Mouse (Mus musculus) B cell, adult 2 months (primary cell): ENCODE measurements around the gene Ppp1r26.

ENCODE experiments used
- DNase-seq, 2 experiments: peaks; one replicate each; pipeline ENCODE4 v3.0.0; 2022

The Ppp1r26 gene

DNA sequence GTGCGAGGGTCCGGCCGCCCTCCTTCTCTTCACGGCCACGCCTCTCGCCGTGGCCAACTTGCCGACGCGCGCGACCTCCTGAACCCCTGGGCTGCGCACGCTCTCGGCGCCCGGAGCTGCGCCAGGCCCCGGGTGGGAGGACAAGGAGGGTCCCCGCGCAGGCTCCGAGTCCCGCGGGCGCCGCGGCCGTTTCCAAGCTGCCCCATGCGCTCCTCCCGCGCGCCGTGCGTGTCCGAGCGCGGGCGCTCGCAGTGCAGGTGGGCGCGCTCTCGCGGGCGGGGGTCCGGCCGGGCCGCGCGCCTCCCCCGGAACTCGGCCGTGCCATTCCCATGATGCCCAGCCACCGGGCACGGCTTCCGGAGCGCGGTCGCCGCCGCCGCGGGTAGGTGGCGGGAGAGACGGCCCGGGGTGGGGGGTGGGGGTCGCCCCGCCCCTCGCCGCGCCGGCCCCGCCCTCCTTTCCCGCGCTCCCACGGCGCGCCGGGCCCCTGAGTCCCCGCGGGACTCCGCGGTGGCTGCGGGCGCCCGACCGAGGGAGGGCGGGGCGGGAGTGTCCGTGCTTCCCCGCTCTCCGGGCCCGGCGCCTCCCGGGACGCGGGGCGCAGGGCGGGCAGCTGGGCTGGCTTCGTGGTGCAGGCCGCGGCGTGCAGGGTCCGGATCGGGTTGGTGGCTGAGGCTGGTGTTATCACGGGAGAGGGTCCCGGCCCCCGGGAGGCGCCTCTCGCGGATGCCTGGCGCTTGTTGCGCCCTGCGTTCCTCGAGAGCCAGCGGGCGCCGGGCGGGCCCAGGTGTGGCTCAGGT is at the start of gene Ppp1r26:
Gene Ppp1r26, plus strand, starts transcription at position 286 of the 800 bp plus-strand sequence.
- DNase-seq = no peak

DNA sequence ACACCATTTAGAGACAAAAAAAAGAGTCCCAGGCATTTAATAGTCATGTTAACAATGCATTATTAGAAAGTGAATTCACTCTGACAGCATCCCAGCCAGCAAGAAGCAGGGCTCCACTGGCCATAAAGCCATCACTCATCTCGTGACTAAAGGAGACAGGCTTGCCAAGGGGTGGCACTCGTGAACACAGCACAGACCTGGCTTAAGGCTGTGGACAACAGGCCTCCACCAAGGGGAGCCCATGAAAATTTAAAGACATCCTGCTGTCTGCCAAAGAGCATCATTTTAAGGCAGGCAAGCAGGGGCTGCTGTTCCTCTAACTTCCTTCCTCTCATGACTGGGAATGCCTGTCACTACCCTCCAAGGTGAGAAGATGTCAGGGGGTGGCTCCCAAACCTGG is 49.7 kb upstream of the Ppp1r26 start:
- no peak for DNase-seq

DNA sequence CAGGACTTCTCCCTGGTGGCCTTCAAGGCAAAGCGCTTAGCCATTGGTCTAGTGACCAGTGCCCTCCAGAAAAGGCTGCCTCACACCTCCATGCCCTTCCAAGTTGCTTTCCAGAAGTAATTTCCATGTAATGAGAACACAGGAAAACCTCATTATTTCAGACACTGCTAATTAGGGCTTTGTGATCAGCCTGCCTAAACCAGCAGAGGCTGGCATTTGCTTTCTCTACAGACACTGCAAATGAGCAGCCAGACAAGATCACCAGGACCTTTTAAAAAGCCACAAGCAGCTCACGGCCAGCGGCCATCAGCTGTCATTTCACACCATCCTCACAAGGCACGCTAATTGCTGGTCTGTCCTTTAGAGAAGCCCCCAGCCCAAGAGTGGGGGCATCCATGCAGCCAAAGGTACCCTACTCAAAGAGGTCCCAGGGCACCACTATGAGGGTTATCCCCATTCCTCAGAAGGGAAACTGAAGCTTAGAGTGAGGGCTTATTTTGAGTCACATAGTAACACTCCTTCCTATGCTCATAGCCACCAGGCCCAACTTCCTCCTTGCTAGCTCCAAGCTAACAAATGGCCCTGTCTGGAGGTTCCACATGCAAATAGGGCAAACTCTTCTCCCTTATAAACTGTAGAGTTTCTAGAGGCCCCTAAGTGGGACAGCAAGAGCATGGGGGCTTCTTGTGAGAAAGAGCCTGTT is 49.0 kb upstream of the Ppp1r26 start:
- no peak for DNase-seq

DNA sequence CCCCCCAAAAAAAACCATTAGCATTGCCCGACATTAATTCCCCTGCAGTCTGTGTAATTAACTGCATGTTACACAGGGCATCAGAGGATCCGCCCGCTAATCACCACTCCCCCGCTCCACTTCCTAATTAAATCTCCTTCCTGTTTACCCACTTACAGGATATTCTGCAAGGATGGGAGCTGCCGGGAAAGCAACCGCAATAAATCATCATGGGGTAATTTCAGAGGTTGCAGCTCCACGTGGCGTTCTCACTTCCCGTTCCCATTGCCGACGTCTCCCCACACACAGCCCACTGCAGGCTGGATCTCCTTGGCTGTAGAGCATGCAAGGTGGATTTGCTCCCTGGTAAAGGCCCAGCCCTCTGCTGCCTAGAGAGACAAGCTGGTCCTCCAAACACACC is 45.0 kb upstream of the Ppp1r26 start:
- DNase-seq = peak; percentile 10 to 14

DNA sequence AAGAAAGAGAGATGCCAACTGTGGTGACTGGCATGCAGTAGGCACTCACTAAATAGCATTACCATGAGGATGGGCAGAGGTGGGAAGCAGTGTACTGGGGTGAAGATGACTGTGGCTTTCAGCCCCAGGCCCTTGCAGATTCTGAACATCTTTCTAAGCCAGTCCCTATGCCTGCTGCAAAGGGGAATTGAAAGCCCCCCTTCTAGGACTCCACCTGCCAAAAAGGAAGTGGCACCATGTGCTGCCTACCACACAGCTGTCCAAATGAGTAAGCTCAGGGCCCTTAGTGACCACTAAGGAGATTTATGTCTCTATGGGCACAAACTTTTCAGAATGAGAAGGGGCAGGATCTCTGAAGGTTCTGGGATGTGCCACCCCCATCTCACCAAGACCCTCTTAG is 44.5 kb upstream of the Ppp1r26 start:
- DNase-seq = peak; percentile 9 to 29

DNA sequence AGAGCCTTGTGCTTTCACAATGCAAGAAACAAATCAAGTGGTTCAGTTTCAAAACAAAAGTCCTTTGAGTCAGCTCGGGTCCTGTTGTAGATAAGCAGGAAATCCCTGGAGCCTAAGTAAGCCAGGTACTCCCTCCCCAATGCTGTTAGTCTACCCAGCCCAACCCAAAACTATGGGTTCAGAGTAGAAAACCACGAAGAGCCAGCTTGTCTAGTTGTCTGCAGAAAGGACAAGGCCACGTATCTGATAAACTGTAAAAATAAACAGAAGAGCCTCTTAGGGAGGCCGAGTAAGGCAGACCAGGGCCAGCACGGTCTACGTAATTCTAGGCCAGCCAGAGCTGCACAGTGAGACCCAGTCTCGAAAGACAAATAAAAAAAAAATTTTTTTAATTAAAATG is 38.8 kb upstream of the Ppp1r26 start:
- DNase-seq = no peak

DNA sequence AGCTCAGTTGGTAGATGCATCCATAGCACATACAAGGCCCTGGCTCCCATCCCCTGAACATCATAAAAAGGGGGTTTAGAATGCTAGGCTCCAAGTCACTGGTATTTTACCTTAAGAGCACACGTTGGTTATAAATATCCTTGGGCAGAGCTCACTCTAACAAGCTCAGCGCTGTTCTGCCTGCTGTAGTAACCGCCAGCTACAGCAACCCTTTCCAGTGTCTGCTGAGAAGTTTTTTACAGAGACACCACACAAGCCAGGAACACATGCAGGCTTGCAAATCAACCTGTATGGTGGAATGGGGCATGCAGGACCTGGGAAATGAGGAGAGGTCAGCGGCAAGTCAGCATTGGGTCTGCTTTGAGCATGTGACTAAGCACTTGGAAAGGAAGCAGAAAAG is 37.5 kb upstream of the Ppp1r26 start:
- DNase-seq = no peak

DNA sequence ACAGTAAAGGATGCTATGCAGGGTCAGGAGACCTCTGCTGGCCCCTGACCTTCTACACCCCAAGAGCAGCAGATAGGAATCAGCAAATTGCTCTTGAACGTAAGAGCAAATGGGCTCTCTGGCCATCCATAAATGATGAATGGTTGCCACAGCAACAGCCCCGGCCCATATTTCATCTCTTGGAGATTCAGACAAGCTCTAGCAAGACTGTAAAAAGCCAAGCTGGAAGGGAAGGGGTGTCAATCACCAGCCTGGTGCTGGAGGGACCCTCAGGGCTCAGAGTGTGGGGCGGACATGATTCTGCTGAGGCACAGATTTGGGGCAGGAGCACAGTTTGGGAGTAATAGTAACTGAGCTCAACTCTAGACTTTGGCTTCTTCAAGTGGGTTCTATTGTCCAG is 37.0 kb upstream of the Ppp1r26 start:
- DNase-seq = no peak

DNA sequence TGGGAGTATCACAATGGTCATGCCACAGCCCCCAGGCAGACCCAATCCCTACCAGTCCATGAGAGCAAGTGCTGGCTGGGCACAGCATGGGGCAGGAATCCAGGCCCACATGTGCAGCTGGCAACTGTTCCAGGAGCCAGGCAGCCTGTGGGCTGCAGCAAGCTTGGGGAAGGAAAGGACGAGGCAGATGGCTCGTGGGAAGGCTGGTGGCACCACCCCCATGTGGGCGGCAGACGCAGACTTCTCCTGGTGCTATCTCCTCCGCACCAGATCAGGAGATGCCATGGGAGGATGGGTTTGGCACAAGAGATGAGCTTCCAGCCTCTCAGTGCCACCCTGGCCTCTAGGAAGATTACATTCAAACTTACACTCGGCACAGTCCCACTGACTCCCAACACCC is 33.7 kb upstream of the Ppp1r26 start:
- DNase-seq = no peak

DNA sequence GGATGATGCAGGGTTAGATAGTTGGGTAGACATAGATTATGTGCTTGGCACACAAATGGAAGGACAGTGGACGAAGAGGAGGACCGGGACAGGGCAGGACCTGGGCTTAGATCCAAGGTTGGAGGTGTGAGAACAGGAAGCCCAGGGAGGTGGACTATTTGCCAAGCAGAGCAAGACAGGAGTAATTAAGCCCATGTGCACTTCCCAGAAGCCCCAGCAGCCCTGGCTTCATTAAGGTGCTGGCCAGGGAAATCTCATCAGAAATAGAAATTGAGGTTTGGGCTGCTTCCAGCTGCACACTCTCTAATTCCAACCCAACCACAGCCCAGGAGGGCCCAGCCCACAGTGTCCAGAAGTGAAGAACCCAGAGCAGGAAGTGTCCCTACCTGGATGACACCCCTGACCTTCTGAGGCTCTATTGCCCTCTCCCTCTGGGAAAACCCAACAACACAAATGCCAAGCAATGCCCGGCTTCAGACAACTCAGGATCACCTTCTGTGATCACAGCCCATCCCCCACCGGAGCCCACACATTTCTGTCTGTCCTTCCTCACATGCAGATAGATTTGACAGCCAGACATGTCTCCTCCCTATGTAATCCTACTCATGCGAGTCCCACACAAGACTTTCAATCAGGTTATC is 32.4 kb upstream of the Ppp1r26 start:
- DNase-seq = no peak

DNA sequence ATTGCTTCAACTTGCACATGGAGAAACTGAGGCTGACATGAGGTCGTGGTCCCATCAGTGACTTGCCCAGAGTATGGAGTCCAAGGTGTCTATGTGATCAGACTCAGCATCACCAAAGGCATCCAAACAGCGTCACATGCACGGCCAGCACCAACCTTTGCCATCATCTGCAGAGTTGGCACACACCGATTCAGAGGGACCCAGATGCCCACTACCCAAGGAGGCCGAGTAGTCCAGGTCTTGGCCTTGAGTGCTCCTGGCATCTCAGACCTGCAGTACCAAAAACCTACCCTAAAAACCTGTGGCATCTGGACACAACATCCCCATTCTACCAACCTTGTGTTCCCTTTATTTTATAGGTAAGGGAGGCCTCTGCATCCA is 31.9 kb upstream of the Ppp1r26 start:
- no peak for DNase-seq

DNA sequence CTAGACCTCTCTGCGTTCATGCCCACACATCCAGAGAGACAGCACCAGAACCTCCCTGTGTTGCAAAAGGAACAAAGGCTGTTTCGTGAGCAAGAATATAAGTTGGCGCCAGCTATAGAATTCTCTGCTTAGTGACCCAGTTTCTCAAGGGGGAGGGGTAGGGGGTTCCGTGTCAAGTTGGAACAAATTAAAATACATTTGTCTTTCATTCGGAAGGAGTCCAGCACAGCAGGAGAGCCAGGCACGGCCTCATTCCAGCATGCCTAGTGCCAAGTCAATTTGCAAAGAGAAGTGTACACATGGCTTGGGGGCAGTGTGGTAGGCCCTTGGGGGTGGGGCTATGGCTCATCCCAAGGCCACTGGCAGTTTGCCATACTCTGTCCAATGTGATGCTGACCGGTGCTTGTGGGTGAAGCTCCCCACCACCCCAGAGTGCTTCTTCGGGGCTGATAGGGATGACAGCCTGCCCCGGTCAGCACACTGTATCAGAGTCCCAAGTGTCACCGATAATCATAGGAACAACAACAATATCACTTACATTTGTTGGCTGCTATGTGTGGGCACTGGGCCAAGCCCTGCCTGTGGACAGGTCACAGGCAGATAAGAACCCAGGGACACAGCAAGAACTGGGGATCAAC is 31.1 kb upstream of the Ppp1r26 start:
- DNase-seq = no peak

DNA sequence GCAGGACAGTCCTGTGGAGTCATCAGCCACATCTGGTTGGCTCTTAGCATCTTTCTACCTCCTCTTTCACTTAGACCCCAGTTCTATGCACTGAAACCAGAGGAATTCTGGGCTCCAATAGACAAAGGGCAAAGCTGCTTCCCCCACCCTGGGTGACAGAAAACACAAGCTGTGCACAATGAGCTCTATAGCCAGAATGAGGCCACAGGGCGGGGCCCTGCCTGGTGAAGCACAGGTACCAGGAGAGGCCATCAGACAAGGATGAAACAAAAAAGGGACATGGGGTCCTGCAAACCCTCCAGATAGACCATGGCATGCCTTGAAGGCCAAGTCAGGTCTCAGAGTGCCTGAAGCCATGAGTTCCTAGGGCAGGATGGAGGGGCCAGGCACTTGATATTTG is 30.1 kb upstream of the Ppp1r26 start:
- no peak for DNase-seq

DNA sequence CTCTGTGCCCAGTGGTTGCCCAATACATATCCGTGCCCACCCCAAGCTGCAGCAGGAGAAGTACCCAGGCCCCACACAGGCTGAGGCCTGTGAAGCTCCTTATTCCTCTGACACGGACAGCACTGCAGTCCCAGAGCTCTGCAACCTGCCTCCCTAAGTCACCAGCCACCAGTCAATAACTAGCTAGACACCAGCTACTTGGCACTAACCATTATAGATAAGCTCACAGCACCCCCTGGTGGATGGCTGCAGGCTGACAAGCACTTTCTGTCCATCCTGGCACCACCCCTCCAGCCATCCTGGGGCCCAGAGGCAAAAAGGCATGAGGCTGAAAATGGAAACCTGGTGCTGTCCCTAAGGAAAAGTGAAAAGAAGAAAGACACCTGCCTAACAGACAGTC is 28.6 kb upstream of the Ppp1r26 start:
- peak; percentile 86 to 89 for DNase-seq

DNA sequence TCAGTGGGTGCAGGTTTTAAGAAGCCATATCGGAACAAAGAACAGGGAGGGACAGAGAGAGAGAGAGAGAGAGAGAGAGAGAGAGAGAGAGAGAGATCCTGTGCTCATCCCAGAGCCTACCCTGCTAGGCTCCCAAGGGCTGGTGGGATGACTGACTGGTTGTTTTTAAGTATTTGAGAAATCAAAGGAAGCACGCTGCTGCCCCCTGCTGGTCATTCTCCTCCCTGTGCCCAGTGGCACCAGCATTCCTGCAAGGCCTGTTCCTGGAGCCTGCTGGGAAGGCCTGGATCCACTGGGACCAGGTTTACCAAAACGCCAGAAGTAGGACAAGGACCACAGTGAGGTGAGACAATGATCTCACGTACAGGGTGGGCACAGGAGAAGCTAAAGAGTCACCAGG is 26.7 kb upstream of the Ppp1r26 start:
- peak; percentile 67 to 70 for DNase-seq

DNA sequence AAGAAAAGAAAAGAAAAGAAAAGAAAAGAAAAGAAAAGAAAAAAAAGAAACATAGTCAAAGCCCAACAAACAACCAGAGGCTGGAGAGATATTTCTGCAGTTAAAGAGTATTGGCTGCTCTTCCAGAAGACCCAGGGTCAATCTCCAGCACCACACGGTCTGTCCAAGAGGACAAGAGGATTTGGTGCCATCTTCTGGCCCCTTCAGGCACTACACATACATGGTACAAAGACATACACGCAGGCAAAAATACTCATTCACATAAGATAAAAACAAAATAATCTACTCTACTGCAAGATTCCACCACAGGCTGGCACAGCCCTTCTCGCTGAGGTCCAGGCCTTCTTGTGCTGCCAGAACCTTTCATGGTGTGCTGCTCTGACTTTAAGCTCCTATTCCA is 23.4 kb upstream of the Ppp1r26 start:
- DNase-seq = peak; percentile 55 to 69

DNA sequence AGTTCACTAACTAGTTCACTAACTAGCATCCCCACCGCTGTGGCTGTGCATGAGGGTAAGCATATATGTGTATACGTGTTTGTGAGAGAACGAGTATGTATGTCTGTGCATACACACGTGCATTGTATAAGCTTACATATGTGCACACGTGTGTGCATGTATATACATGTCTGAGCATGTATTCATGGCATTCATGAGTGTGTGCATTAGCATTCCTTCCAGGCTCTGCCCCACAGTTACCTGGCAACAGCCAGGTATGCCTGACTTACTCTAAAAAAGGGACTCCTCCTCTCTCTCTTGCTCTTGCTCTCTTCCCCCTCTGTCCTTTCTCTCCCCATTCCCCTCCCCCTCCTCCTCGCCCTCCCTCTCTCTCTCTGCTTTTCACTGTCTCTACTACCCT is 19.4 kb upstream of the Ppp1r26 start:
- no peak for DNase-seq

DNA sequence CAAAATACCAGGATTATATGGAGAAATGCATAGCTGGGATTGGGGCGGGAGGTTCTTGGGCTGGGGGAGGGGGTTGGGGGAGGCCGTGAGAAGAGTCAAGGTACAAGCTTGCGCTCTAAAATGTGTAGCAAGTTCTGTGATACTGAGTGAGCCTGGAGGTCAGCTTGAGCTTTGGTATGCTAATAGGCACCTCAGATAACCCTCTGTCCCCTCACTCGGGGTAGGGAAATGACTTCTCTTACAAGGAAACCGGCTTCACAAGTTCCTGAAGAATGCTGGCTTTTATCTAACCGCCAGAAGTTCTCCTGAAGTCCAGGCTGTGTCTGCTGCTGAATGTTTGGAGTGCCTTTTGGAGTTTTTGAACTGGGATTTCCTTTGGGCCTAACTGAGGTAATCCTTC is 15.8 kb upstream of the Ppp1r26 start:
- no peak for DNase-seq

DNA sequence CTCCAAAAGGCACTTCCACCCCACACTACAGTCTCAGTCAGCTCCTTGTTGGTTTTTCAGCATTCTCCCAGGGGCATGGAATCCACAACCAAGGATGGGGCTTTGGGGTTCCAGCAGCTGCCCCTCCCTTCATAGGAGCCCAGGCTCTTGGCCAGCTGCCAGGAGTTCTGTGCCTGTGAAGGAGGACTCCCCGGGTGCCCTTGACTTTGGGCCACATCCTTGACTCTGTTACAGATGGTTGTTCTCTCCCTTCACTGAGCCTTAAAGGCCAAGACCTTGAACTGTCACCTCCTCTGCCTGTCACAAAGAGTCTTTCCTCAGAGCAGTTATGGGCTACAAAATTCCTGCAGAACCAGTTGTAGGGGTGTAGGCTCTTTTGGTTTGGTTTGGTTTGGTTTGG is 13.8 kb upstream of the Ppp1r26 start:
- DNase-seq = no peak

DNA sequence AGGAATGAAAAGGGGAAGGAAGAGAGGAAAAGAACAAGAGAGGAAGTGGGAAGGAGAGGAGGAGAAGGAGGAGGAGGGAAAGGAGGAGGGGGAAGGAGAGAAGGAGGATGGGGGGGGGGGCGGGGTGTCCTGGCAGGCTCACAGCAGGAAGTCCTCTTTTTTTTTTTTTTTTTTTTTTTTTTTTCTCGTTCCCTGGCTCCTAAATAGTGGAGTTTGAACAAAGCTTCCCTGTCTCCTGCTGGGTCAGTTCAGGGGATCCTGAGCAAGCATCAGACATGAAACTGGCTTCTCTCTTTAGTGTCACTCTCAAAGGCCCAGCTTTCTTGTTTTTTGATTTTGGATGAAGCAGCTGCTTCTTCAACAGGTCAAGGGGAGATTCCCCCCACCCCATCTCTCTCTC is 13.1 kb upstream of the Ppp1r26 start:
- DNase-seq = no peak

DNA sequence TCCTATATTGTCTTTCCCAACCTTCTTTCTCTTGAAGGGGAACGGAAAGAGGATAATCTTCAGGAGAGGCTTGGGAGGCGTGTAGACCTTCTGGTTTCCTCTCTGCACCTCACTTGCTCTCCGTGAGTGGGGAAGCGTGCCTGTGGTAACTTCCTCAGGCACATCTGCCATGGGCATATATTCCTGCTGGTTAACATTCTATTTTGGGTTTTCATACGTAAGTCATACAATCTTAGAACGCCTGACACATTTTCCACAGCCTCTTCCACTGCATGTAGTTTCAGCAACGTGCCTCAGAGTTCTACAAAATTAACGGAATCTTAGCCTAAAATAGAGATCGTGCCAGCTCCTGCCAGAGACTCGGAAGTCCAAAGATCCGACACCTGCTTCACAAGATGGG is 11.2 kb upstream of the Ppp1r26 start:
- DNase-seq = no peak

DNA sequence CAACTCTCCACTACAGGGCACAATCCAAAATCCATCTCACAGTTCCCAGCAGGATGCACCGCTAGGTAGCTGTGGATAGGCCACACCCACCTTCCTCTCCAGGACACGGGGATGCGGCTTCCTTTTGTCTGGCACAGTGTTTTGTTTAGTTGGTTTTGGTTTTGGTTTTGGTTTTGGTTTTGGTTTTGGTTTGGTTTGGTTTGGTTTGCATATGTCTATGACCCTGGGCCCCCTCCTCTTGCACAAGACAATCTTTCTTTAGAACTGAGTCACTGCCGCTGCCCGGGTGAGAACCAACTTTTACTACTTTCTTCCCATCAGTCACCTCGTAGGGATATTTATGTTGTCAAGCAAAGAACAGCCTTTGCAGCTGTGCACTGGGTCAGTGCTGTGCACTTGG is 5.8 kb upstream of the Ppp1r26 start:
- DNase-seq = no peak

DNA sequence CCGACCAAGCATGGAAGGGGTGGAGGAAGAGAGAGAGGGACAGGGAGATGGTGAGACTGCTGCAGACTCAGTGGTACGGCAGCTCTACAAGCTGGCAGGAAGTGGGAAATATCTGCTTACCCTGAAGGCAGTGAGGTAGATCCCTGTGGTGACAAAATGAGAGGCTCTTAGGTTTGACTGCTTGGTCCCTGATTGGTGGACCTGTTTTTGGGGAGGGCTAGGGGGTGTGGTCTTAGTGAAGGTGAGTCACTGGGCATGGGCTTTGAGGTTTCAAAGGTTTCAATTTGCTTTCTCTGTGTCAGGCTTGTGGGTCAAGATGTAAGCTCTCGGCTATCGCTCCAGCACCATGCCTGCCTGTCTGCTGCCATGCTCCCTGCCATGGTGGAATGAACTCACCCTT is 1.5 kb upstream of the Ppp1r26 start:
- peak in 1 of 2 experiments; percentile 21 for DNase-seq

DNA sequence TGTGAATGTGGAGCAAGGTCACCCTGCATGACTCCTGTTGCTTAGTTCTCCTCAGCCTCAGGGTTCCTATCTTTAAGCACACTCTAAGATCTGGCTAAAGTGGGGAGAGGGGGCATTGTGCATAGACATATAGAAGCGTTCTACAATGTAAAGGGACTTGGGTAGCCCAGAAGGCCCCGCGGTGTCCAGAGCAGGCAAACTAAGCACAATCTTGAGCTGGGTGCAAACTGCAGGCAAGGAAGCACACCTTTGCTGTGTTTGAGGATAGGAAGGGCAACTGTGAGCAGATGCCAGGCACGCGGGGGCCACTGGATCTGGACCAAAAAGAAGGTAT is 452 bp upstream of the Ppp1r26 start:
- DNase-seq = no peak
